In genomic region chr10:127645791-127646190, GRCm38 (mm10) we compare ENCODE assay signal across 16 mouse cellular contexts.
"Had no signal": no experiment of that assay in that cellular context is flagged by ENCODE, and none has a peak within 500 bp of the region (broad histone marks: within the 10 kb centered on the region; RNA-seq: fewer than 3 reads in every experiment).

No protein-coding gene starts in this region.

- H3K27ac ChIP-seq: neural tube, embryonic 13.5 days; neural tube, embryonic 15.5 days; stomach, embryonic 15.5 days; stomach, postnatal 0 days had no signal

- H3K4me3 ChIP-seq: neural tube, embryonic 13.5 days; neural tube, embryonic 15.5 days; stomach, embryonic 15.5 days had no signal

- H3K9me3 ChIP-seq: neural tube, embryonic 13.5 days; neural tube, embryonic 15.5 days; stomach, embryonic 15.5 days had no signal

- DNase-seq: retina, postnatal 1 day; right cerebral cortex, adult 18-20 months; right cerebral cortex, postnatal 14 days; right cerebral cortex, postnatal 25 days; right cerebral cortex, postnatal 4 days; spleen, adult 18-20 months; thymus, adult 18-20 months; thymus, adult 2 months; thymus, postnatal 14 days; thymus, postnatal 25 days; thymus, postnatal 36 days; thymus, postnatal 4 days had no signal

- H3K27me3 ChIP-seq: stomach, embryonic 15.5 days had no signal

- H3K36me3 ChIP-seq: neural tube, embryonic 13.5 days; neural tube, embryonic 15.5 days had no signal
